Mouse (Mus musculus) erythroblast, embryonic 14.5 days (primary cell): Measurements from ENCODE around the gene Pptc7.

Experiments
- GATA1 ChIP-seq: IDR thresholded peaks from 2 replicates; pipeline ENCODE4 v1.6.1; 2012; ENCODE audit warnings: low read length, inconsistent platforms, mixed read lengths
- TAL1 ChIP-seq: IDR thresholded peaks from 3 replicates; pipeline ENCODE4 v1.6.1; 2012; ENCODE audit warnings: low read length, inconsistent platforms, mixed read lengths

DNA sequence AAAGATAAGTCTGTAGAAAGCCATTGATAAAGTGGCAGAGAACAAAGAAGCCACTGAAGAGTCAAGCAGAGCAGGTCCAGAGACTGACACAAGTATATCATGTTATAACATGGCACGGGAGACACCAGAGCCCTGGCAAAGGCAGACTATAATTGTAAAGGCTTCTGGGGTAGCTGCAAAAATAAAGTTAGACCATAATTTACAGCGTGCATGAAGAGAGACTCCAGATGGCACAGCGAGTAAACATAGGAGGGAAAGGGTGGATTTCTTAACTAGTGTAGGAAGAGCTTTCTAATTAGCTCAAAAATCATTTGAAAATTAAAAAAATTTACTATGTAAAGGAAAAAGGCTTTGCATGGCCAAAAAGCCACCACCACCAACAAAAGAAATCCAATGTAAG lies 43.1 kb downstream of the Pptc7 start:
- no peak for TF ChIP-seq GATA1
- no peak for TF ChIP-seq TAL1
